Mouse (Mus musculus): ENCODE measurements around the gene Olfr199. TPM values are rescaled to one million over a fixed set of nuclear protein-coding genes. Genes with fewer than 3 reads are reported as not detected.
"Not testable (repeated sequence)": the region's sequence is repeated elsewhere in the genome, so short reads cannot be mapped to it uniquely, and the experiment has no call there.

Olfr199 gene
- not detected in 2 replicates for polyA plus RNA-seq (2015; fragmentation: Nextera tagmentation; extraction: Ambion mirVana)

GRCm38 (mm10) chr16:59219667-59220066, at the start of gene Olfr199:
Gene Olfr199, minus strand, starts transcription at chr16:59219767.
- not testable (repeated sequence) for H3K27ac ChIP-seq (ENCODE audit: low read length); H3K4me2 ChIP-seq (ENCODE audit: low read length); H3K9me3 ChIP-seq (replicated peaks; ENCODE audit: control insufficient read depth, low read length, poor library complexity, severe bottlenecking); H3K4me1 ChIP-seq (ENCODE audit: control insufficient read depth, insufficient read depth, low read length); H3K27me3 ChIP-seq (ENCODE audit: control insufficient read depth, insufficient read depth, low read depth, low read length); H3K4me3 ChIP-seq (ENCODE audit: low read depth, low read length); H3K36me3 ChIP-seq (ENCODE audit: control insufficient read depth, insufficient read depth, low read length); H3K9ac ChIP-seq (ENCODE audit: low read depth, low read length); ATAC-seq
- WGBS, result 78% methylated on average over 1 of the region's 1 CpGs

- not testable (repeated sequence) for H3K9me3 ChIP-seq (replicated peaks; ENCODE audit: control insufficient read depth, low read length, poor library complexity, severe bottlenecking); H3K9ac ChIP-seq (ENCODE audit: low read depth, low read length); H3K27ac ChIP-seq (ENCODE audit: low read length); H3K4me2 ChIP-seq (ENCODE audit: low read length); H3K4me3 ChIP-seq (ENCODE audit: low read depth, low read length); H3K4me1 ChIP-seq (ENCODE audit: control insufficient read depth, insufficient read depth, low read length); ATAC-seq; H3K27me3 ChIP-seq (ENCODE audit: control insufficient read depth, insufficient read depth, low read depth, low read length); H3K36me3 ChIP-seq (ENCODE audit: control insufficient read depth, insufficient read depth, low read length)
- WGBS, result 83% methylated on average over 4 of the region's 4 CpGs
These were observed 49.5 kb upstream of the Olfr199 start for GRCm38 (mm10) chr16:59269097-59269496.

- H3K36me3 ChIP-seq (ENCODE audit: control insufficient read depth, insufficient read depth, low read length), result no peaks in the 10 kb centered on the region
- no peak overlapping the region for H3K9ac ChIP-seq (ENCODE audit: low read depth, low read length)
- no peak overlapping the region for H3K4me3 ChIP-seq (ENCODE audit: low read depth, low read length)
- H3K27me3 ChIP-seq (ENCODE audit: control insufficient read depth, insufficient read depth, low read depth, low read length), result no peaks in the 10 kb centered on the region
- no peak overlapping the region for H3K4me2 ChIP-seq (ENCODE audit: low read length)
- H3K27ac ChIP-seq (ENCODE audit: low read length), result no peak overlapping the region
- no peaks in the 10 kb centered on the region for H3K9me3 ChIP-seq (replicated peaks; ENCODE audit: control insufficient read depth, low read length, poor library complexity, severe bottlenecking)
- ATAC-seq, result no peak
- H3K4me1 ChIP-seq (ENCODE audit: control insufficient read depth, insufficient read depth, low read length), result no peaks in the 10 kb centered on the region
- WGBS, result 88% methylated on average over 17 of the region's 17 CpGs
These were observed 30.1 kb upstream of the Olfr199 start for GRCm38 (mm10) chr16:59249684-59250083.

DNA sequence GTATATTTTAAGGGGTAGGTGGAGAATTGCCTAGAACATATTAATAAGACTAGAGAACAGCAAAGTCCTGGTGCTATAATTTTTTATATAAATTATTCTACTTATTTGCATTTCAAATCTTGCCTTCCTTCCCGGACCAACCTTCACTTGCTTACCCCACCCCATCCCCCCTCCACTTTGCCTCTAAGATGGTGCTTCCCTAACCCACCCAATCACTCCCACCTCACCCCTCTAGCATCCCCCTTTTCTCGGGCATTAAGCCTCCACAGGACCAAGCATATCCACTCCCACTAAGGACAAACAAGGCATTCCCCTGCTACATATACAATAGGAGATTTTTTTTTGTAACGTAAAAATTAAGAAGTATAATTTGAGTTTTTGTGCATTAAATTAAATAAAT, 1.7 kb downstream of the Olfr199 start:
- ATAC-seq; H3K4me2 ChIP-seq (ENCODE audit: low read length): not testable (repeated sequence)

DNA sequence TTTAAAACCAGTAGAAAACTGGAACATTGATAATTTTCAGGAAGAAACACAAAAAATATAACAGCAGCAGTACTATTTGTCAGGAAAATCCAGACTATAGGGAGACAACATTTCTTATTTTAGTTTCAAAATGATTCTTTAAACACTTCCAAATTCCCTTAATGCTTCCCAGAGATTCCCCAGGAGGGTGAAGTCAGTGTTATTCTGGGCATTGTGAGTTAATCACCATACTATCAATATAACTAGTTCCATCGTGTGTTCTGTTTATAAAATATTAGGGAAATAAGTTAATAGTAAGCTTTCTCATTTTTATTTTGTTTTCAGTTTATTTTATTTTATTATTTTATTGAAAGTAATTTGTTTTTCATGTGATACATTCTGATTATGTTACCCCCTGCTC, 16.1 kb downstream of the Olfr199 start, which contains the start of gene Olfr198:
Gene Olfr198, minus strand, starts transcription at position 101 of the 400 bp plus-strand sequence.
- not testable (repeated sequence) for H3K27me3 ChIP-seq (ENCODE audit: control insufficient read depth, insufficient read depth, low read depth, low read length); H3K4me1 ChIP-seq (ENCODE audit: control insufficient read depth, insufficient read depth, low read length); ATAC-seq; H3K4me3 ChIP-seq (ENCODE audit: low read depth, low read length); H3K9me3 ChIP-seq (replicated peaks; ENCODE audit: control insufficient read depth, low read length, poor library complexity, severe bottlenecking); H3K9ac ChIP-seq (ENCODE audit: low read depth, low read length); H3K36me3 ChIP-seq (ENCODE audit: control insufficient read depth, insufficient read depth, low read length); H3K27ac ChIP-seq (ENCODE audit: low read length); H3K4me2 ChIP-seq (ENCODE audit: low read length)
- 65% methylated on average over 1 of the region's 1 CpGs for WGBS

More for the DNA sequence above, 1.7 kb downstream of the Olfr199 start:
- H3K9me3 ChIP-seq (replicated peaks; ENCODE audit: control insufficient read depth, low read length, poor library complexity, severe bottlenecking); H3K4me1 ChIP-seq (ENCODE audit: control insufficient read depth, insufficient read depth, low read length); H3K36me3 ChIP-seq (ENCODE audit: control insufficient read depth, insufficient read depth, low read length); H3K27ac ChIP-seq (ENCODE audit: low read length); H3K9ac ChIP-seq (ENCODE audit: low read depth, low read length); H3K27me3 ChIP-seq (ENCODE audit: control insufficient read depth, insufficient read depth, low read depth, low read length); H3K4me3 ChIP-seq (ENCODE audit: low read depth, low read length): not testable (repeated sequence)
- 85% methylated on average over 3 of the region's 3 CpGs for WGBS

- Histone ChIP-seq H3K4me3 (ENCODE audit: low read depth, low read length) (no peak within 1 kb of the TSS), H3K36me3 (ENCODE audit: control insufficient read depth, insufficient read depth, low read length) (no peaks in the 10 kb centered on the region), H3K4me2 (ENCODE audit: low read length) (no peak within 1 kb of the TSS), H3K27ac (ENCODE audit: low read length) (no peak within 1 kb of the TSS), H3K9ac (ENCODE audit: low read depth, low read length) (no peak within 1 kb of the TSS), H3K4me1 (ENCODE audit: control insufficient read depth, insufficient read depth, low read length) (no peaks in the 10 kb centered on the region), H3K27me3 (ENCODE audit: control insufficient read depth, insufficient read depth, low read depth, low read length) (no peaks in the 10 kb centered on the region), H3K9me3 (replicated peaks; ENCODE audit: control insufficient read depth, low read length, poor library complexity, severe bottlenecking) (no peaks in the 10 kb centered on the region)
- no peak for ATAC-seq
- 72% methylated on average over 3 of the region's 3 CpGs for WGBS
These were observed 49.2 kb downstream of the Olfr199 start, which contains the start of gene Olfr196 for GRCm38 (mm10) chr16:59170354-59170753. Gene Olfr196, minus strand, starts transcription at chr16:59170454.

Other genes starting within 250 kb of the Olfr199 start
- gene Olfr183, start 224.4 kb downstream of the Olfr199 start, polyA plus RNA-seq (2015; fragmentation: Nextera tagmentation; extraction: Ambion mirVana), result not detected in 2 replicates
- not detected in 2 replicates for gene Olfr186, start 189.5 kb downstream of the Olfr199 start, polyA plus RNA-seq (2015; fragmentation: Nextera tagmentation; extraction: Ambion mirVana)
- gene Olfr187, start 180.0 kb downstream of the Olfr199 start, polyA plus RNA-seq (2015; fragmentation: Nextera tagmentation; extraction: Ambion mirVana), result not detected in 2 replicates
- gene Olfr190, start 141.8 kb downstream of the Olfr199 start, polyA plus RNA-seq (2015; fragmentation: Nextera tagmentation; extraction: Ambion mirVana), result not detected in 2 replicates
- not detected in 2 replicates for gene Olfr191, start 129.9 kb downstream of the Olfr199 start, polyA plus RNA-seq (2015; fragmentation: Nextera tagmentation; extraction: Ambion mirVana)
- not detected in 2 replicates for gene Olfr193, start 107.9 kb downstream of the Olfr199 start, polyA plus RNA-seq (2015; fragmentation: Nextera tagmentation; extraction: Ambion mirVana)
- not detected in 2 replicates for gene Olfr194, start 98.7 kb downstream of the Olfr199 start, polyA plus RNA-seq (2015; fragmentation: Nextera tagmentation; extraction: Ambion mirVana)
- not detected in 2 replicates for gene Olfr195, start 72.7 kb downstream of the Olfr199 start, polyA plus RNA-seq (2015; fragmentation: Nextera tagmentation; extraction: Ambion mirVana)
- gene Olfr196, start 49.3 kb downstream of the Olfr199 start, polyA plus RNA-seq (2015; fragmentation: Nextera tagmentation; extraction: Ambion mirVana), result not detected in 2 replicates
- not detected in 2 replicates for gene Olfr198, start 16.2 kb downstream of the Olfr199 start, polyA plus RNA-seq (2015; fragmentation: Nextera tagmentation; extraction: Ambion mirVana)
- not detected in 2 replicates for gene Olfr201, start 52.9 kb upstream of the Olfr199 start, polyA plus RNA-seq (2015; fragmentation: Nextera tagmentation; extraction: Ambion mirVana)
- not detected in 2 replicates for gene Olfr202, start 67.0 kb upstream of the Olfr199 start, polyA plus RNA-seq (2015; fragmentation: Nextera tagmentation; extraction: Ambion mirVana)
- not detected in 2 replicates for gene Olfr203, start 79.1 kb upstream of the Olfr199 start, polyA plus RNA-seq (2015; fragmentation: Nextera tagmentation; extraction: Ambion mirVana)
- gene Olfr204, start 98.5 kb upstream of the Olfr199 start, polyA plus RNA-seq (2015; fragmentation: Nextera tagmentation; extraction: Ambion mirVana), result not detected in 2 replicates
- gene Olfr205, start 111.4 kb upstream of the Olfr199 start, polyA plus RNA-seq (2015; fragmentation: Nextera tagmentation; extraction: Ambion mirVana), result not detected in 2 replicates
- gene Olfr206, start 129.5 kb upstream of the Olfr199 start, polyA plus RNA-seq (2015; fragmentation: Nextera tagmentation; extraction: Ambion mirVana), result not detected in 2 replicates
- not detected in 2 replicates for gene Olfr209, start 144.2 kb upstream of the Olfr199 start, polyA plus RNA-seq (2015; fragmentation: Nextera tagmentation; extraction: Ambion mirVana)
- not detected in 2 replicates for gene Gabrr3, start 187.6 kb upstream of the Olfr199 start, polyA plus RNA-seq (2015; fragmentation: Nextera tagmentation; extraction: Ambion mirVana)

All from midbrain, embryonic 16.5 days (tissue).